Mouse (Mus musculus) heart, embryonic 11.5 days (tissue): Measurements from ENCODE around the gene 1700012P22Rik. TPM values are rescaled to one million over a fixed set of nuclear protein-coding genes. Genes with fewer than 3 reads are reported as not detected.

ENCODE experiments used
- ATAC-seq: fragments of 200-750 bp; cut with Nextera tagmentation; replicated peaks from 2 replicates; pipeline ENCODE4 v1.8.0; 2017; ENCODE audit warnings: moderate library complexity; ENCODE audit not compliant: insufficient number of reproducible peaks, low FRiP score, low TSS enrichment
- H3K27ac ChIP-seq: fragments of 300-500 bp; sonication (generic); 2 replicates; pipeline ENCODE4 v1.5.1; 2014; ENCODE audit warnings: mild to moderate bottlenecking, low read depth, low read length
- H3K27me3 ChIP-seq: fragments of 300-500 bp; sonication (generic); 2 replicates; pipeline ENCODE4 v1.6.1; 2014; ENCODE audit warnings: mild to moderate bottlenecking, low read length, mixed read lengths; ENCODE audit not compliant: control insufficient read depth, insufficient read depth
- H3K36me3 ChIP-seq: fragments of 300-500 bp; sonication (generic); 2 replicates; pipeline ENCODE4 v1.6.1; 2014; ENCODE audit warnings: mild to moderate bottlenecking, low read length, moderate library complexity, mixed read lengths; ENCODE audit not compliant: control insufficient read depth, insufficient read depth
- H3K4me1 ChIP-seq: fragments of 300-500 bp; sonication (generic); 2 replicates; pipeline ENCODE4 v1.6.1; 2014; ENCODE audit warnings: low read length; ENCODE audit not compliant: control insufficient read depth, insufficient read depth
- H3K4me2 ChIP-seq: fragments of 300-500 bp; sonication (generic); 2 replicates; pipeline ENCODE4 v1.6.1; 2014; ENCODE audit warnings: mild to moderate bottlenecking, moderate library complexity
- H3K4me3 ChIP-seq: fragments of 300-500 bp; sonication (generic); 2 replicates; pipeline ENCODE4 v1.5.1; 2014; ENCODE audit warnings: low read depth, low read length
- H3K9ac ChIP-seq: fragments of 300-500 bp; sonication (generic); 2 replicates; pipeline ENCODE4 v1.6.1; 2014; ENCODE audit warnings: mild to moderate bottlenecking, low read depth, low read length, moderate library complexity
- H3K9me3 ChIP-seq: fragments of 300-500 bp; sonication (generic); replicated peaks from 2 replicates; pipeline ENCODE4 v1.6.1; 2016; ENCODE audit warnings: low read length; ENCODE audit not compliant: control insufficient read depth
- WGBS: fragments of 180-500 bp; shearing (Covaris S2); extraction: QIAGEN DNeasy Blood & Tissue Kit; methylation state at CpG from one replicate; pipeline ENCODE4 v1.1.7; 2014; ENCODE audit not compliant: insufficient replicate concordance; 5-methylcytosine and 5-hydroxymethylcytosine counted together
- polyA plus RNA-seq: library from polyadenylated mRNA; unstranded; fragments of >200 nt; fragmentation: Nextera tagmentation; extraction: Ambion mirVana; gene quantifications from 2 replicates; pipeline ENCODE4 v1.2.1, GENCODE M21; 2014

Gene 1700012P22Rik
- polyA plus RNA-seq, 1 experiment from 2014 or later: not detected

DNA sequence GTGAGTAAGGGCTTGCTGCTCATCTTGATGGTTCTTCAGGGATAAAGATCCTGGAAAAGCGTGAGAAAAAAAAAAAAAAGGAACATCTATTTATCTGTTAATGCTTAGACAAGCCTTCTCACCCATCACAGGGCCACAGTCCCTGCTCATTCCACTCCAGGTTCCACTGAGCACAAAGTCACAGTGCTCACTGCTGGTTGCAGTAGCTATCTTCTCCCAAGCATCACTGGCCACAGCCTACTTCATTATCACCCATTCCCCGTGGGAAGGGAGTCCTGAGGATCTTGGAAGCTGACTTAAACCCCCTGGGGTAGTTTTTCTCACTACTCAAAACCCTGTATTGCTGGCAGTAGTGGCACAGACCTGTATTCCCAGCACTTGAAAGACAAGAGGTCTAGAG, 60.7 kb downstream of the 1700012P22Rik start, which contains the start of gene Pramef20:
Gene Pramef20, minus strand, starts transcription at position 23 of the 400 bp plus-strand sequence.
- H3K4me3 ChIP-seq: no peak within 1 kb of the TSS
- no peak for ATAC-seq
- H3K27ac ChIP-seq: no peak within 1 kb of the TSS
- 31% methylated on average over 2 of the region's 2 CpGs for whole genome bisulfite sequencing
- no peak within 1 kb of the TSS for H3K9ac ChIP-seq
- no peaks in the 10 kb centered on the region for H3K27me3 ChIP-seq
- H3K36me3 ChIP-seq: no peaks in the 10 kb centered on the region
- H3K9me3 ChIP-seq: peaks cover 4% of the 10 kb centered on the region; the same call in 1 of the 2 replicates
- H3K4me2 ChIP-seq: no peak within 1 kb of the TSS
- no peaks in the 10 kb centered on the region for H3K4me1 ChIP-seq

Other genes starting within 250 kb of the 1700012P22Rik start
- not detected in 2 replicates for gene Oog2, start 248.1 kb downstream of the 1700012P22Rik start, polyA plus RNA-seq
- not detected in 2 replicates for gene C87977, start 225.5 kb downstream of the 1700012P22Rik start, polyA plus RNA-seq
- not detected in 2 replicates for gene Pramel5, start 158.3 kb downstream of the 1700012P22Rik start, polyA plus RNA-seq
- gene Gm13128, start 108.5 kb downstream of the 1700012P22Rik start, polyA plus RNA-seq: not detected in 2 replicates
- gene Gm13119, start 80.8 kb downstream of the 1700012P22Rik start, polyA plus RNA-seq: not detected in 2 replicates
- not detected in 2 replicates for gene Pramef20, start 60.8 kb downstream of the 1700012P22Rik start, polyA plus RNA-seq
- gene Pramef12, start 30.3 kb downstream of the 1700012P22Rik start, polyA plus RNA-seq: not detected in 2 replicates
- gene Gm9944, start 14.5 kb upstream of the 1700012P22Rik start, polyA plus RNA-seq: not detected in 2 replicates
- gene Aadacl3, start 25.0 kb upstream of the 1700012P22Rik start, polyA plus RNA-seq: not detected in 2 replicates
- not detected in 2 replicates for gene 9430007A20Rik, start 81.0 kb upstream of the 1700012P22Rik start, polyA plus RNA-seq
- not detected in 2 replicates for gene Gm13124, start 126.4 kb upstream of the 1700012P22Rik start, polyA plus RNA-seq
- not detected in 2 replicates for gene Aadacl4, start 174.9 kb upstream of the 1700012P22Rik start, polyA plus RNA-seq
- gene Gm436, start 247.6 kb upstream of the 1700012P22Rik start, polyA plus RNA-seq: not detected in 2 replicates